8 mouse cellular contexts compared by ENCODE assay signal in the genomic region with DNA sequence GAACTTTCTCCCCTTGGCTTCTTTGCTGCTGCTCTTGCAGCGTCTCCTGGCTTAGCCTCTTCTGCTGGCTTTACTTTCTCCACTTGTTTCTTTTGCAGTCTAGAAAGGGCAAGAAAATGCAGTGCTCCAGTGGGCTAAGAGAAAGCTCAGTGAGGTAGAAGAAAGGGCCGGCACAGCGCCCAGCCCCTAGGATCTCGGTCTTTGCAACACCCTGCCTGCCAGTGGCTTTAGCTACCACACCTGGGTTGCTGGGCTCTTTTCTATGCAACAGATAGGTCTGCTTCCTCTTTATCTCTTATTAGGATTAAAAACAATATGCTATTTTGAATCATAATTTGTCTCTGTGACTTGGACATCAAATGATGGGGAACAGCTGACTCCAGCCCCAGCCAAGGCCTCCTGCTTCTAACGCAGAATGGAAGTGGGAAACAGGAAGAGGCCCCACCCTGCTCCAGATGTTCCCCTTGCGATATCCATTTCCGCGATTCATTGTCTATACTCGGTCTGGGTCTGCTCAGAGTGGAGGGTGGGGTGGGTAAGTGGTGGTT.
DNase-seq lines count a peak whose midpoint lies in the region; ATAC-seq and TF ChIP-seq lines count a peak whose summit lies in the region.

No protein-coding gene starts in this region.

- H3K9me3 ChIP-seq in liver, postnatal 0 days (ENCODE audit: low read length), result no peaks in the 10 kb centered on the region

- no peak overlapping the region for H3K4me3 ChIP-seq in liver, postnatal 0 days (ENCODE audit: low read depth, low read length)
- no peak overlapping the region for H3K4me3 ChIP-seq in left cerebral cortex, adult 2 months

- peaks cover 4% of the 10 kb centered on the region; the same call in 1 of the 2 replicates for H3K4me1 ChIP-seq in liver, postnatal 0 days (ENCODE audit: insufficient read depth)

- intact Hi-C loops in heart, postnatal 10 days (cut with DNase I), result no loop called here
- intact Hi-C loops in left cerebral cortex, adult 2 months (cut with DNase I), result no loop called here

- TF ChIP-seq CTCF in liver, postnatal 0 days (IDR thresholded peaks at IDR 0.05; ENCODE audit: low read depth), result no peak
- TF ChIP-seq CTCF in left cerebral cortex, adult 2 months (IDR thresholded peaks at IDR 0.05), result no peak

- peak; percentile 32 to 52 for DNase-seq in cerebellum, postnatal 10 days
- no peak for DNase-seq in cerebellum, adult 18-20 months
- DNase-seq in ZHBTc4 (ENCODE audit: low read depth, low spot score), result peak; percentile 64
- DNase-seq in heart, postnatal 10 days, result peak; percentile 70 to 71
- no peak for DNase-seq in liver, postnatal 0 days
- DNase-seq in thymus, postnatal 10 days (ENCODE audit: low spot score in 2 of 2), result no peak
- no peak for DNase-seq in Muller cell, postnatal 12 days (ENCODE audit: inconsistent ontology term)
- no peak for DNase-seq in left cerebral cortex, adult 2 months (ENCODE audit: extremely low spot score in 1 of 2, low spot score in 2 of 2)

- no peak overlapping the region for H3K4me2 ChIP-seq in liver, postnatal 0 days (ENCODE audit: low read depth, low read length)

- TF ChIP-seq EP300 in liver, postnatal 0 days (IDR thresholded peaks at IDR 0.05; ENCODE audit: low read depth), result no peak

- H3K36me3 ChIP-seq in liver, postnatal 0 days (replicated peaks; ENCODE audit: insufficient read depth, low read length), result no peaks in the 10 kb centered on the region

- H3K9ac ChIP-seq in liver, postnatal 0 days (replicated peaks), result no peak overlapping the region

- peak; percentile 62 for ATAC-seq in liver, postnatal 0 days

- 50% methylated on average over 9 of the region's 9 CpGs for WGBS in liver, postnatal 0 days (ENCODE audit: insufficient replicate concordance)

- no peaks in the 10 kb centered on the region for H3K27me3 ChIP-seq in liver, postnatal 0 days (ENCODE audit: insufficient read depth, low read length)

- no peak overlapping the region for H3K27ac ChIP-seq in liver, postnatal 0 days (ENCODE audit: low read depth)
- H3K27ac ChIP-seq in left cerebral cortex, adult 2 months, result no peak overlapping the region

Comparison
In these comparisons a context has a peak if more than half of its experiments do, and no peak if none do; other contexts are left out.
1. DNase-seq: peak in cerebellum, postnatal 10 days (2 of 2), ZHBTc4 (single experiment) and heart, postnatal 10 days (2 of 2); none in cerebellum, adult 18-20 months (0 of 2), liver, postnatal 0 days (single experiment), thymus, postnatal 10 days (0 of 2), Muller cell, postnatal 12 days (single experiment) and left cerebral cortex, adult 2 months (0 of 2).